Mouse (Mus musculus) brain, embryonic 14.5 days (tissue): ENCODE results near the gene Ptpn11.

ENCODE experiments used
- CTCF ChIP-seq: fragments of 200-500 bp; IDR thresholded peaks from 2 replicates; pipeline ENCODE4 v1.5.1; 2012; ENCODE audit warnings: inconsistent platforms, mild to moderate bottlenecking, moderate library complexity, borderline replicate concordance; ENCODE audit not compliant: insufficient read depth, insufficient read length; ENCODE audit errors: extremely low read depth
- POLR2A ChIP-seq: fragments of 200-500 bp; IDR thresholded peaks from 2 replicates; pipeline ENCODE4 v1.6.1; 2012; ENCODE audit warnings: mild to moderate bottlenecking, inconsistent platforms, borderline replicate concordance; ENCODE audit not compliant: poor library complexity, insufficient read depth, insufficient read length, severe bottlenecking; ENCODE audit errors: extremely low read depth

DNA sequence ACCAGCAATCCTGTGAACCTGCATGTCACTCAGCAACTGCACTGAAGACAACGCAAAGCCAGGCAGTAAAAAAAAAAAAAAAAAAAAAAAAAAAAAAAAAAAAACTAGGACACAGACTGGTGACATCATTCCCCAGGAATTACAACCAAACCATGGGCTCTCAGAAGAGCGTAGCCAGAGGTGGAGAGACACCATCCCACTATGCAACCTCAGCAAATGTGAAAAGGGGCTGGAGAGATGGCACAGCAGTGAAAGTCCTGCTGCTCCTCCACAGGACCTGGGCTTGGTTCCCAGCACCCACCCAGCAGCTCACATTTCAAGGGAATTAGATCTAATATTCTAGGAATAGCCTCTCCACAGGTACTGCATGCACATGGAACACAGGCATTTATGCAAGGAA is 34.2 kb downstream of the Ptpn11 start:
- TF ChIP-seq CTCF (no peak), POLR2A (no peak)
